Mouse (Mus musculus) 416B (cell line): Measurements from ENCODE around the gene Txnip.

Experiments
- DNase-seq: peaks from one replicate; pipeline ENCODE4 v3.0.0; 2011; ENCODE audit warnings: low read depth

Txnip gene

GRCm38 (mm10) chr3:96551890-96552289 lies 5.9 kb upstream of the Txnip start:
- DNase-seq, result no peak

- no peak for DNase-seq
Observed at GRCm38 (mm10) chr3:96553601-96554000, 4.2 kb upstream of the Txnip start.

- no peak for DNase-seq
Observed at GRCm38 (mm10) chr3:96554251-96554650, 3.5 kb upstream of the Txnip start.

- no peak for DNase-seq
Observed at GRCm38 (mm10) chr3:96555041-96555596, 2.6 kb upstream of the Txnip start.

- DNase-seq, result no peak
Observed at GRCm38 (mm10) chr3:96555999-96556614, 1.6 kb upstream of the Txnip start.

DNA sequence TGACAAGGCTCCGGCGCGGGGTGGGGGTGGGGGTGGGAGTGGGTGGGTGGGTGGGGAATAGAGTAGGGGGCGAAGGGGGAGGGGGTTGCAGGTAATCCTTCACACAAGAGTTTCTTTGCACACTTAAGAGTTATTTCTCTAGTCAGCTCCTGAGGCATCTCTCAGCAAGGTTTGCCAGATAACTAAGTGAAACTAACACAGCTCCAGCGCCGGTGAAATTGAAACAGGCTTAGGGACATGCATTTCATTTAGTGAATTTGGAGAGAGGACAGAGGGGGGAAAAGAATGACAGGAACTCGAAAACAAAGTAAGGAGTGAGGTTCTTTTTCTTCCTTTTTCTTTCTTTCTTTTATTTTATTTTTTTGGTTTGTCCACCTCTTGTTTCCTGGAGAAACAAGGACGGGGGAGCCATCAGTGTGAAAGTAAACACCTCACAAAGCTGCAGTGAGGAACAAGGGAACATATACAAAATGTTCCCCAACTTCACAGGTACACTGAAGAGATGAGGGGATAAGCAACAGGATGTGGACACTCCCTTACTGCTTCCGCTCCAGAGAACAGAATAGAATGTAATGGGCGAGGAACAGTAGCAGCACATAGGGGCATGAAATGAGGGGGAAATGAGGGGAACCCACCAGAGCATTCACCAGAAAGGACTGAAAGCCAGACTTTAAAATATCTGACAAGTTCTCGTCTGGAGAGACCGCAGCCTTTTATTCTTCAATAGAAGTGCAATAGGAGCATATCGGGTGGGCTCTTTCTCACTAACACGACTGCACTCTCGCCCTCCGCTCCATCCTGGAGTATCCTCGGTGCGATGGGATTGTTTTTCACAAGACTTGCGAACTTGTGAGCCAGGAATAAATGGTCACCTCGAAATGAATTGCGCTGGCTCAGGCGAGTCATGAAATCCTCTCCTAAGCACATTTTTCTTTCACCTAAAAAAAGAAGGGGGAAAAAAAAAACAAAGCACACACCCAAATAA lies 814 bp upstream of the Txnip start:
- DNase-seq, result peak; percentile 64

- DNase-seq, result no peak
Observed at GRCm38 (mm10) chr3:96558159-96558558, 402 bp downstream of the Txnip start.

GRCm38 (mm10) chr3:96558668-96559196 lies 975 bp downstream of the Txnip start:
- peak; percentile 59 for DNase-seq

DNA sequence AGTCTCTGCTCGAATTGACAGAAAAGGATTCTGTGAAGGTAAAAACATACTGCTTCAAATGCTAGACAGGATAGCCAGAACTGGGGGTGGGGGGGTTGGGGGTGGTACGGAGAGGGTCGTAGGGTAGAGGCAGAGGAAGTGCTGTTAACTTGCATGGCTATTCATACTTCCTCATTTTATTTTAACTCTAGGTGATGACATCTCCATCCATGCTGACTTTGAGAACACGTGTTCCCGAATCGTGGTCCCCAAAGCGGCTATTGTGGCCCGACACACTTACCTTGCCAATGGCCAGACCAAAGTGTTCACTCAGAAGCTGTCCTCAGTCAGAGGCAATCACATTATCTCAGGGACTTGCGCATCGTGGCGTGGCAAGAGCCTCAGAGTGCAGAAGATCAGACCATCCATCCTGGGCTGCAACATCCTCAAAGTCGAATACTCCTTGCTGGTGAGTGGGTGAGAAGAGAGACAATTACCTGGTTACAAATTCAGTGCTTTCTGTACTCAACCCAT lies 1.7 kb downstream of the Txnip start:
- peak; percentile 61 for DNase-seq

DNA sequence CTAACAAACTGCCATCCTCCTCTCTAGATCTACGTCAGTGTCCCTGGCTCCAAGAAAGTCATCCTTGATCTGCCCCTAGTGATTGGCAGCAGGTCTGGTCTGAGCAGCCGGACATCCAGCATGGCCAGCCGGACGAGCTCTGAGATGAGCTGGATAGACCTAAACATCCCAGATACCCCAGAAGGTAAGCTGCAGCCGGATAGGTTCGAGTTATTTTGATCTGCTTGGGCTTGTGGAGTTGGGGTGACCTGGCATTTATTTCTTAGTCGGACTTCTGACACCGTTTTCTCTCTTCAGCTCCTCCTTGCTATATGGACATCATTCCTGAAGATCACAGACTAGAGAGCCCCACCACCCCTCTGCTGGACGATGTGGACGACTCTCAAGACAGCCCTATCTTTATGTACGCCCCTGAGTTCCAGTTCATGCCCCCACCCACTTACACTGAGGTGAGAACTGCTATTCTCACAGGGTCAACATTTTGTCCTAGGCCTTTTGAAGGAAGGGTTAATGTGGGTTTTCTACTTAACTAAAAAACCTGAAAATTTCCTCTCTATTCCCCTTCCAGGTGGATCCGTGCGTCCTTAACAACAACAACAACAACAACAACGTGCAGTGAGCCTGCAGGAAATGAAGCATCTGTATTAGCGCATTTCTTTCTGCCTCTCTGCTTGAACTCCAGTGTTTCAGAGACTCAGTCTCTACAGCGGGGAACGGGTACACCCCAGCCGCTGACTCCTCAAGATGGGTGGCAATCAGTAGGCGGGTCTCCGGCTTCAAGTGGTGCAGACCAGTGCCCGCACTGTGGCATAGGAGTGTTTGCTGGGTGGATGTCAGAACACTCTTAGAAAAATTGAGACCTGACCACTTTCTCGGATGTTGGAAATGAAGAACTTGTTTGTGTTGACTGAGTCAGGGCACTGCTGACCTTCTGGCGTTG lies 2.4 kb downstream of the Txnip start:
- DNase-seq, result no peak

DNA sequence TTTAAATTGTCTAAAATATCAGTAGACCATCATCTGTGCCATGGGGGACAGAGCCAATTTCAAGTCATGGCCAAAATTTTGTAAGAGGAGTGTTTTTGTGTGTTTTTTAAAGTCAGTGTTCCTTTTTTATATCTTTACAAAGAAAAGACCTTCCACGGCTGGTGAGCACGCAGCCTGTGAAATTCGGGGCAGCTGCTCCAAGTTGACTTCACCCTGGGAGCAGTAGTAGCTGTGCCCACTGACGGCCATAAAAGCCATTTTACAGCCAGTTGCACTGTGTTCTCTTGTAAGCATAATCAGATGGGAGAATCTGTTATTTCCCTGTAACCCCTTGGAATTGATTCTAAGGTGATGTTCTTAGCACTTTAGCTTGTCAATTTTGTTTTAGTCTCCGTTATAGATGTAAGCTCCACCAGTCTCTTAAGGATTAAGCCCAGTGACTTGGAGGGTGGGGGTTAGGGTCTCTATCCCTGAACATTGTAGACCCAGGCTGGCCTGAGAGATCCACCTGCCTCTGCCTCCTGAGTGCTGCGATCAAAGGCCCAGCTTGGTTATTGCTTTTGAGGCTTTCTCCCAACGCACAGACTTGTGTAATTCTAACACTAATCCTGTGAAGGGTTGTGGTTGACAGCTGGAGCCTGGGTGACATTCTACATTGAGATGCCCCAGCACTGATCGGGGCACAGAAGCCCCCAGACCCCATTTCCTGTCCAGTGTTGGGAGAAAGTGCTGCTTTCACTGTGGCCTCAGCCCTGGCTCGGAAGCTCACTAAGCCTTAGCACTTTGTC lies 3.3 kb downstream of the Txnip start:
- DNase-seq, result no peak

DNA sequence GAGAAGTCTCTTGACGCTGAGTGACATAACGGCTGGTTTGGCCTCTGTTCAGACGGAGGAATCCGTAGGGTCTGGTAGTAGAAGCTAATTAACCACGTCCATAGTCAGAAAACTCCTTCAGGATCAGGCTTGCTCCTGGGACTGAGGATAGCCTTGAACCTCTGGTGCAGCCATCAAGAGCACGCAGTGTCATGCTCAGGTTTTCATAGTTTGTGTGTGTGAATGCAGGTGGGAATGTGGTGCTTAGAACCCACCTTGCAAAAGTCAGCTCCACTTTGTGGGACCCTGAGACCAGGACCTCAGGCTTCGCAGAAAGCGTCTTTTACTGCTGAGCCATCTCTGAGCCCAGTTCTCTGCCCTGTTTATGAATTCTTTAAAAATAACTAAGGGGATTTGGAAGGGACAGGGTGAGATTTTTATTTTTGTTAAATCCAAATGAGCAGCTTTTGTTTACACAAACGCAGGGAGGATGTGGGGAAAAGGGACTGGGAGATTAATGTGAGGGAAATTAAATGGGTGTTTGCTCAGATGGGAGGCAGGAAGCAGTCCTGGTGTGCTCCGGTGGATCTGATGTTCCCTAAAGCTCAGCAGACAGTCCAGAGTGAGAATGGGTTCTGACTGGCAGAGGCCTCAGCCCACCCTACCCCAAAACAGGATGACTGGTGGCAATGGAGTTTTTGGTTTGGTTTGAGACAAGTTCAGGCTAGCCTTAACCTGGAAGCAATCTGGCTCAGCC lies 4.4 kb downstream of the Txnip start:
- peak; percentile 46 for DNase-seq

GRCm38 (mm10) chr3:96563267-96563666 lies 5.5 kb downstream of the Txnip start:
- peak; percentile 51 for DNase-seq

DNA sequence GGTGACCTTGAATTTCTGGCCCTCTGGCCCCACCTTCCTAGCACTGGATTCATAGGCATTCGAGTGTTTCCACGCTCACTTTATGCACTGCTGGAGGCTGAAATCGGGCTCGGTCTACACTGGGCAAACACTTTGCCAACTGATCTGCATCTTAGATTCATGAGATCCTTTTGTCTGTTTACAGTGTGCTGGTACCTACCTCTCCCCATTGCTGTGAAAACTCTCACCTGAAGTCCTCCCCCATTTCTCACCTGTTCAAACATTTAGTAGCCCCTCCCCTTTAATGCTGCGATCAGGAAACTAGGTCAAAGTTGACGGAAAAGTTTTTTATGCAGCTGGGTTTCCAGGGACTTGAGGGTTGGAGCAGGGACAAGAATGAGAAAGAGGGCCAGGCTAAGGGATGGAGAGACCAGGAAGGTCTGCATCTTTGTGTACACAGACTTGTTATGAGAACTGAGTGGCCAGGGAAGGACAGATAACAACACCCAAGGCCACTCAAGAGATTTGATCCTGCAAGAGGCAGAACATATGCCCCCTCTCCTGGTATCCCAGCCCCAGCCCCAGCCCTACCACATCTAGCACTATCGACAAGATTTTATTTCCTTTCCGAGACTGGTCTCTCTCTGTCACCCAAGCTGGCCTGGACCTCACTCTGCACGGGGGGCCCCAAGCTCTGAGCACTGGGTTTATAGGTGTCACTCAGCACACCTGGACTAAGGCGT lies 6.3 kb downstream of the Txnip start:
- DNase-seq, result peak; percentile 55

DNA sequence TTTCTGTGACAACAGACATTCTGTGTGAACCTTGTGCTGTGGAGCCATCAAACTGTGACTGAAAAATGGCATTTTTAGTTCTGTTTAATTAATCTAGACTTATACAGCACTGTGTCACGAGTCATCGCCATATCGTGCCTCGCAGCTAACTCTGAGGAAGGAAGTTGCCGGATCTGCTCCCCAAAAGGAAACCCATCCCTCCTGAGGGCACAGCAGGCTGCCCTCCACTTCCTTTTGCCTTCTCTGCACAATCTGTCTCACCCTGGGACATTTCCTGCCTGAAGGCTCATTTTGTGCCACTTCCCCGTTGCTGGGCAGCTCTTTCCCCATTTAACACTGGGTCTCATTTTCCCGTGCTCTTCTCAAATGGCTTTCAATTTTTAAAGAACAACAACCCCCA lies 6.9 kb downstream of the Txnip start:
- peak; percentile 88 for DNase-seq

DNA sequence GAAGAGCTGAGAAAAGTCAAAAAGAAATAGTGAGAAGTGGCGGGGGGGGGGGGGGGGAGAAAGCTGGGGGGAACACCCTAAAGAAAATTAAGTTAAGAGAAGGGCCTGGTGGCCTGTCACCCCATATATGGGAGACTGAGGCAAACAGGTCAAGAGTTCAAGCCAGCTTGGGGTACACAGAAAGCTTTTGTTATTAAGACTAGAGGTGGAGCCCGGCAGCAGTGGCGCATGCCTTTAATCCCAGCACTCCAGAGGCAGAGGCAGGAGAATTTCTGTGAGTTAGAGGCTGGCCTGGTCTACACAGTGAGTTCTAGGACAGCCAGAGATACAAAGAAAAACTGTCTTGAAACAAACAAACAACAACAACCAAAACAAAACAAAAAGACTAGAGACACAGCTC lies 7.3 kb downstream of the Txnip start:
- DNase-seq, result no peak

GRCm38 (mm10) chr3:96566661-96567450 lies 9.1 kb downstream of the Txnip start:
- no peak for DNase-seq

- no peak for DNase-seq
Observed at GRCm38 (mm10) chr3:96568605-96569004, 10.8 kb downstream of the Txnip start.
